Mouse (Mus musculus) myocyte (in vitro differentiated cells): Measurements from ENCODE around the gene Armh1. TPM values are rescaled to one million over a fixed set of nuclear protein-coding genes. Genes with fewer than 3 reads are reported as not detected.

Experiments used
- H3K27me3 ChIP-seq: one replicate; pipeline ENCODE4 v1.6.1; 2011; ENCODE audit not compliant: control insufficient read depth, insufficient read depth, insufficient read length
- H3K36me3 ChIP-seq: one replicate; pipeline ENCODE4 v1.6.1; 2011; ENCODE audit not compliant: control insufficient read depth, insufficient read depth
- H3K4me2 ChIP-seq: one replicate; pipeline ENCODE4 v1.6.1; 2011; ENCODE audit warnings: low read depth, control low read depth
- H3K4me3 ChIP-seq: one replicate; pipeline ENCODE4 v1.5.1; 2011; ENCODE audit warnings: mild to moderate bottlenecking, control low read depth, moderate library complexity
- H3K79me2 ChIP-seq: one replicate; pipeline ENCODE4 v1.6.1; 2011; ENCODE audit not compliant: control insufficient read depth, insufficient read depth
- H3ac ChIP-seq: one replicate; pipeline ENCODE4 v1.6.1; 2011; ENCODE audit not compliant: control insufficient read depth, insufficient read length
- CEBPB ChIP-seq: IDR thresholded peaks from 2 replicates; pipeline ENCODE4 v1.6.1; 2011; ENCODE audit warnings: mild to moderate bottlenecking, moderate library complexity; ENCODE audit not compliant: poor library complexity, insufficient read depth, severe bottlenecking
- E2F4 ChIP-seq: IDR thresholded peaks from one replicate; pipeline ENCODE4 v1.6.1; 2011; ENCODE audit warnings: mild to moderate bottlenecking, control low read depth, moderate library complexity; ENCODE audit not compliant: insufficient read depth
- MAX ChIP-seq: IDR thresholded peaks from one replicate; pipeline ENCODE4 v1.6.1; 2011; ENCODE audit warnings: low read depth, mild to moderate bottlenecking, control low read depth
- MYOD1 ChIP-seq, 3 experiments: IDR thresholded peaks; one replicate each; pipeline ENCODE4 v1.6.1; 2011; ENCODE audit warnings: control low read depth in 2 of 3, low read depth in 2 of 3, mild to moderate bottlenecking in 2 of 3, moderate library complexity in 1 of 3; ENCODE audit not compliant: insufficient read length in 2 of 3, control insufficient read depth in 1 of 3
- MYOG ChIP-seq, 3 experiments: IDR thresholded peaks; one replicate each; pipeline ENCODE4 v1.6.1; 2011; ENCODE audit warnings: control low read depth in 2 of 3, low read depth in 2 of 3, mild to moderate bottlenecking in 2 of 3; ENCODE audit not compliant: insufficient read length in 2 of 3, control insufficient read depth in 1 of 3, insufficient read depth in 1 of 3
- POLR2A ChIP-seq: IDR thresholded peaks from one replicate; pipeline ENCODE4 v1.6.1; 2011; ENCODE audit warnings: low read depth, mild to moderate bottlenecking, control low read depth, moderate library complexity; ENCODE audit not compliant: insufficient read length
- POLR2AphosphoS2 ChIP-seq: IDR thresholded peaks from one replicate; pipeline ENCODE4 v1.6.1; 2011; ENCODE audit warnings: low read depth, control low read depth; ENCODE audit not compliant: insufficient read length
- REST ChIP-seq: IDR thresholded peaks from one replicate; pipeline ENCODE4 v1.6.1; 2011; ENCODE audit warnings: mild to moderate bottlenecking, control low read depth, moderate library complexity; ENCODE audit not compliant: insufficient read depth, insufficient read length
- SRF ChIP-seq: IDR thresholded peaks from one replicate; pipeline ENCODE4 v1.6.1; 2011; ENCODE audit warnings: low read depth; ENCODE audit not compliant: control insufficient read depth, insufficient read length
- TCF12 ChIP-seq: IDR thresholded peaks from one replicate; pipeline ENCODE4 v1.6.1; 2011; ENCODE audit warnings: mild to moderate bottlenecking, control low read depth; ENCODE audit not compliant: poor library complexity, insufficient read depth, severe bottlenecking
- TCF3 ChIP-seq: IDR thresholded peaks from one replicate; pipeline ENCODE4 v1.6.1; 2011; ENCODE audit warnings: low read depth, control low read depth; ENCODE audit not compliant: insufficient read length
- USF1 ChIP-seq: IDR thresholded peaks from one replicate; pipeline ENCODE4 v1.6.1; 2011; ENCODE audit warnings: low read depth, mild to moderate bottlenecking, control low read depth, moderate library complexity
- polyA plus RNA-seq: library from polyadenylated mRNA; unstranded; fragments of >200 nt; fragmentation: generic; extraction: Trizol; gene quantifications from one replicate; pipeline ENCODE4 v1.2.1, GENCODE M21; 2012; ENCODE audit warnings: missing spikeins

Armh1 gene
- polyA plus RNA-seq, 1 experiment = not detected

- TF ChIP-seq POLR2AphosphoS2 (no peak), POLR2A (no peak), CEBPB (no peak), E2F4 (no peak), MAX (no peak), MYOD1 (IDR thresholded peaks at IDR 0.05; ENCODE audit: control insufficient read depth in 1 of 3, insufficient read length in 2 of 3, low read depth in 2 of 3) (no peak), REST (no peak), USF1 (no peak), TCF3 (no peak)
- H3K27me3 ChIP-seq = no peaks in the 10 kb centered on the region
- no peak overlapping the region for H3K4me2 ChIP-seq
- H3K79me2 ChIP-seq = no peaks in the 10 kb centered on the region
- H3ac ChIP-seq = no peak overlapping the region
- no peak overlapping the region for H3K4me3 ChIP-seq
- peaks cover 18% of the 10 kb centered on the region for H3K36me3 ChIP-seq
Measured at GRCm38 (mm10) chr4:117281090-117281845, 29.3 kb upstream of the Armh1 start.

GRCm38 (mm10) chr4:117280397-117280930, 28.5 kb upstream of the Armh1 start:
- Histone ChIP-seq H3K4me3 (no peak overlapping the region), H3K36me3 (peaks cover 20% of the 10 kb centered on the region), H3ac (no peak overlapping the region), H3K79me2 (no peaks in the 10 kb centered on the region), H3K4me2 (no peak overlapping the region), H3K27me3 (no peaks in the 10 kb centered on the region)
- TF ChIP-seq REST = no peak
- TF ChIP-seq TCF12 = no peak
- no peak for TF ChIP-seq POLR2AphosphoS2
- no peak for TF ChIP-seq E2F4
- TF ChIP-seq CEBPB = no peak
- TF ChIP-seq POLR2A = no peak
- TF ChIP-seq TCF3 = no peak
- no peak for TF ChIP-seq MYOG (IDR thresholded peaks at IDR 0.05; ENCODE audit: control insufficient read depth in 1 of 3, insufficient read depth in 1 of 3, insufficient read length in 2 of 3, low read depth in 2 of 3)
- no peak for TF ChIP-seq SRF
- no peak for TF ChIP-seq USF1
- no peak for TF ChIP-seq MYOD1 (IDR thresholded peaks at IDR 0.05; ENCODE audit: control insufficient read depth in 1 of 3, insufficient read length in 2 of 3, low read depth in 2 of 3)
- no peak for TF ChIP-seq MAX

- no peak overlapping the region for H3ac ChIP-seq
- TF ChIP-seq TCF12 (no peak), E2F4 (no peak), USF1 (no peak), MAX (no peak), POLR2A (no peak), MYOG (IDR thresholded peaks at IDR 0.05; ENCODE audit: control insufficient read depth in 1 of 3, insufficient read depth in 1 of 3, insufficient read length in 2 of 3, low read depth in 2 of 3) (no peak), SRF (no peak), TCF3 (no peak), POLR2AphosphoS2 (no peak), REST (no peak), CEBPB (no peak), MYOD1 (IDR thresholded peaks at IDR 0.05; ENCODE audit: control insufficient read depth in 1 of 3, insufficient read length in 2 of 3, low read depth in 2 of 3) (no peak)
- no peak overlapping the region for H3K4me3 ChIP-seq
Measured at GRCm38 (mm10) chr4:117279253-117279642, 27.3 kb upstream of the Armh1 start.

GRCm38 (mm10) chr4:117278381-117279252, 26.7 kb upstream of the Armh1 start:
- Histone ChIP-seq H3K4me2 (no peak overlapping the region), H3ac (no peak overlapping the region), H3K27me3 (no peaks in the 10 kb centered on the region), H3K36me3 (peaks cover 31% of the 10 kb centered on the region), H3K4me3 (no peak overlapping the region), H3K79me2 (no peaks in the 10 kb centered on the region)
- TF ChIP-seq POLR2AphosphoS2 = no peak
- no peak for TF ChIP-seq E2F4

More at GRCm38 (mm10) chr4:117279253-117279642, 27.3 kb upstream of the Armh1 start:
- Histone ChIP-seq H3K27me3 (no peaks in the 10 kb centered on the region), H3K79me2 (no peaks in the 10 kb centered on the region), H3K36me3 (peaks cover 28% of the 10 kb centered on the region), H3K4me2 (no peak overlapping the region)

GRCm38 (mm10) chr4:117277687-117278086, 25.8 kb upstream of the Armh1 start:
- H3K27me3 ChIP-seq = no peaks in the 10 kb centered on the region
- H3K36me3 ChIP-seq = peaks cover 27% of the 10 kb centered on the region
- H3K4me3 ChIP-seq = no peak overlapping the region
- TF ChIP-seq MYOD1 (IDR thresholded peaks at IDR 0.05; ENCODE audit: control insufficient read depth in 1 of 3, insufficient read length in 2 of 3, low read depth in 2 of 3) (no peak), POLR2A (no peak), MAX (no peak), E2F4 (no peak), TCF3 (no peak)
- no peak overlapping the region for H3ac ChIP-seq
- no peaks in the 10 kb centered on the region for H3K79me2 ChIP-seq
- H3K4me2 ChIP-seq = no peak overlapping the region
